Mouse (Mus musculus): ENCODE results near the gene Dtl.
"Not testable (repeated sequence)": the region's sequence is repeated elsewhere in the genome, so short reads cannot be mapped to it uniquely, and the experiment has no call there.

Dtl gene

DNA sequence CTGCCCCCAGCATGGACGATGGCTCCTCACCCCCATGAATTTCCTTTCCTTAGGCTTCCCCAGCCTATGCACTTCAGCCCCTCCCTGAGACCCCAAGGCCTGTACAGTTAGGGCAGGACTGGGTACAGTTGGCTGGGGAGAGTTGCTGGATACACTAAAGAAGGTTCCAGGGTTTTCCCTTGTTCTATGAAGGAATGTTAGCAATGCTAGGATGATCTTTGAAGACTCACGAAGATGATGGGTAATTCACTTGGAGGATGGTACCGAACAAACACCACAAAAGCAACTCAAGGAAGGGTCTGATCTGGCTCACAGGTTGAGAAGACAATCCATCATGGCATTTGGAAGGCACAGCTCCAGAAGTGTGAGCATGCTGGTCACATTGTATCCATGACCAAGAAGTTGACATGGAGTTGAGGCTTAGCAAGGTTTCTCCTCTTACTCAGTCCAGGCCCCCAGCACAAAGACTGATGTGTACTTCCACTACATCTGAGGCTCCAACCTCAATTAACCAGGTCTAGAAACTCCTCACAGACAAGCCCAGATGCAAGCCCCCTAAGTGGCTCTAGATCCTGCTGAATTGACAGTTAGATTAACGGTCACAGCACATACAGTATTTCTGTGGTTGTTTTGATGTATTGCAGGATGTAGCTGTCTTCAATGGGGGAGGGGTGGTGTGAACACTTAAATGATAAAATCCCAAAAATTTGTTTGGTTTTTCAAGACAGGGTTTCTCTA lies 55.8 kb downstream of the Dtl start:
- no peak for DNase-seq (ENCODE audit: low read depth, low spot score)

DNA sequence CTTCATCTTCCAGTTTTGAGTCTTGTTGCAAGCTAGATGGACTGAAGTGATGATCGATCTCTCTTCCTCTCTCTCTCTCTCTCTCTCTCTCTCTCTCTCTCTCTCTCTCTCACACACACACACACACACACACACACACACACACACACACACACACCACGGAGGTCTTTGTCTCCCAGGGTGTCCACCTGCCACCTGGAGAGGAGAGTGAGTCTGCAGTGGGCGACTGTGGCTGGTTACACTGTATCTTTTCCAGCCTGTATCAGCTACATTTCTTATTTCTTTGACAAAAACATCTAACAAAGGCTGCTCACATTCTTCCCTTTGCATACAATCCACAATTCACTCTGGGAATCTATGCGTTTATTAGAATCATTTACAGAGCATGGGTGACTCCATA lies 56.4 kb downstream of the Dtl start:
- no peak for DNase-seq (ENCODE audit: low read depth, low spot score)

DNA sequence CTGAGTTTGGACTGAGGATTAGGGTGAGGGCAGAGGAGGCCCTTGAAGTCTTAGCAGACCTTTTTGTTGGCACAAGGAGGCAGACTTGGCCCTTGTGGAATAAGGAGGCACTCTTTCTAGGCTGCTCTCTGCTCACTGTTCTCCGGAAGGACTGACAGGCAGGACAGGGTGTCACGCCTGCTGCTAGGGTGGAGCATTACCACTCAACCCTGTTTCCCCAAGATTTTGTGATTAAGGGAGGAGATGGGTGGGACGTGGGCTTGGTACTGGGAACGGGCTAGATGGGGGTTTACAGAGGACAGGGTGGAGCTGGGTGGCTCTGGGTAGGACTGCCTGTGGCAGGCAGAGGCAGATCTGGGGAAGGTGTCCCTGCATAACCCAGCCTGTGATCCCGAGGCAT lies 57.4 kb downstream of the Dtl start:
- no peak for DNase-seq (ENCODE audit: low read depth, low spot score)

DNA sequence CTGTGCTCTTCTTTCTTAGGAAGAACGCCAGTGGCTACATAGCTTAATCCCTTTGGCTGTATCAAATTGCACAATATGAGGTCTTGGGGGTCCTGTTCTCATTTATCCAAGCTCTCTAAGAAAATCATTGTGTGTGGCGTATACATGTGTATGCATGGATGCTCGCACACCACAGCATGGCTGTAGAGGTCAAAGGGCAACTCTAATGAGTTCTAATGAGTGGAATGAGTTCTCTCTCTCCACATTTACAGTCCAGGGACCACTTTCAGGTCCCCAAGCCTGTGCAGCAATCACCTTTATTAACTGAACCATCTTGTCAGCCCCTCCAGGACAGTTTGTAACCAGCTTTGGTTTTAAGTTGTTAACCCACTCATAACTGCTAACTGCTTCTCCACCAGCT lies 58.3 kb downstream of the Dtl start:
- no peak for DNase-seq (ENCODE audit: low read depth, low spot score)

DNA sequence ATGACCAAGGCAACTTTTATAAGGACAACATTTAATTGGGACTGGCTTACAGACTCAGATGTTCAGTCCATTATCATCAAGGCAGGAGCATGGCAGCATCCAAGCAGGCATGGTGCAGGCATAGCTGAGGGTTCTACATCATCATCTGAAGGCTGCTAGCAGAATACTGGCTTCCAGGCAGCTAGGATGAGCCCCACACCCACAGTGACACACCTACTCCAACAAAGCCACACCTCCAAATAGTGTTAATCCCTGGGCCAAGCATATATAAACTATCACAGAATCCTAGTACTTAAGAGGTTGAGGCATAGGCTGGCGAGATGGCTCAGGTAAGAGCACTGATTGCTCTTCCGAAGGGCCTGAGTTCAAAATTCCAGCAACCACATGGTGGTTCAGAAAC lies 59.0 kb downstream of the Dtl start:
- not testable (repeated sequence) for DNase-seq (ENCODE audit: low read depth, low spot score)

DNA sequence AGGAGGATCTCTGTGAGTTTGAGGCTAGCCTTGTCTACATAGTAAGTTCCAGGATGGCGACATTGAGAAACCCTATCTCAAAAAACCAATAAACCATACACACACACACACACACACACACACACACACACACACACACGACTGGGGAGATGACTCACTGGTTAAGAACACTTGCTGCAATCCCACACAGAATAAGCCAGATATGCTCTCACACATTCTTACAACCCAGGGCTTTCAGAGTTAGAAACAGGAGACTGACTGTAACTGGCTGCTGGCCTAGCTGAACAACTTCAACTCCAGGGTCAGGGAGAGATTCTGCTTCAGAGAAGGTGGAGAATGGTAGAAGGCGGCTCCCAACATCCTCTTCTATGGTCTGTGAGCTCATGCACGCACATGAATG lies 62.1 kb downstream of the Dtl start:
- DNase-seq (ENCODE audit: low read depth, low spot score): peak; percentile 42

DNA sequence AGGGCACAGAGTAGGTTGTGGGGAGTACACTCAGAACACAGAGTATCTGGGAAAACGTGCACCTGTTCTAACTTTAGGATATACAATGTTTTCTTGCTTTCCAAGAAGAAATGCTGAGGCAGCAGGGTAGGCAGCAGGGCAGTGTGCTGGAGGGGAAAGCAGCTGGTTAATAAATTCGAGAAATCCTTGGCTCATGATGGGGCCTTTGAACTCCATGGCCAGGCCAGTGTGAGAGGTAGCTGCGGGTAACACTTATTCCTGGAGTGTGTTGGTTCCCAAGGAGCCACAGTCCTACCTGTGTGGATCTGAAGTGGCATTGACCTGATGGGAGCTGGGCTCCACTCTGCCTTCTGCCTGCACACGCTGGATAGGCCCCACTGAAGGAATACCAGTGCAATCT lies 63.0 kb downstream of the Dtl start:
- DNase-seq (ENCODE audit: low read depth, low spot score): no peak

DNA sequence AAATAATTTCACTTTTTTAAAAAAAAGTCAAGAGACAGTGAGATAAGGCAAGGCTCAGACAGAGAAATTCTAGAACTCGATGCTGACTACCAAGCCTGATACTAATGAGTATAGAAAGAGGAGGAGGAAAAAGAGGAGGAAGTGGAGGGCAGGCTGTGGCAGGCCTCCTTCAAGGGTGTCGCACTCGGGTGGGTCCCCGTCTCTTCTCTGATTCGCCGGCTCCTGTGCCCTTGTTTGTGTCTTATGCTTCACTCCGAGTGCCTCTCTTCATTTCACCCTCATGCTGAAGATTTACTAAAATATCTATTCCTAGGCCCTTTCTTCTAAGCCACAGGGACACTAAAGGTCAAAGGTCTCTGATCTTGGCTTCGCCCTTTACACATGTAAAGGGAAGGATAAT lies 63.8 kb downstream of the Dtl start:
- no peak for DNase-seq (ENCODE audit: low read depth, low spot score)

DNA sequence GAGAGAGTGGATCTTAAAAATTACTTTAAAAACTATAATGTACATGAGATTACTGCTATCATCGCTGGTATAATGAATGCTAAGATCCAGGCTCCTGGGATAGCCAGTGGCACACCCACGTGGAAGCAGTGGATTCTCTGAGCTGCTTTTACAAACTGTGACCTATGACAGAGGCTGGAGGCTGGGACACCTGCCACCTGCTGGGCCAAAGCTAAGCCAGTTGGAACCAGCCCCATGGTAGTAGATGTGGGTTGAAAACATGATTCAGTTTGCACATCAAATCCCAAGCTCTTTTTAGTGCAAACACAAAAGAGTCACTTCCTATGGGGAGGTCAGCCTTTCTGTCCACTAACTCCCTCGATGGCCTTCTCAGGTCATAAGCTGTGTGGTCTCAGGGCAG lies 65.5 kb downstream of the Dtl start:
- no peak for DNase-seq (ENCODE audit: low read depth, low spot score)

DNA sequence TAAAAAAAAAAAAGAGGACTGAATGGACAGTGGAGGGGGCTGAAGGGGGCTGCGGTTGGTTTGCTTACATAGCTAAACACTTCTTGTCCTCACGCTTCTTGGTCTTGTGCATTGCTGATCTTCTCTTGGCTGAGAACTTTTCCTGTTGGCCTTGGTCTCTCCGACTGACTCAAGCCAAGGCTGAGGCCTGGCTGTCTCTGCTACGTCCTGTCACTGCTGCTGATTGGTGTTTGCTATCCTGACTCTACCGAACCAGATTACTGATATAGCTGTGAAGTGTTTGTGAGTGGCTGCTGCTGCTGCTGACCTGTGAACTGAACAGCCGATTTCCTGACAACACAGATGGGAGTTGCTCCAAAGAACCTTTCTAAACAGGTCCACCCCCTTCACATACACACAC lies 66.2 kb downstream of the Dtl start:
- DNase-seq (ENCODE audit: low read depth, low spot score): no peak

DNA sequence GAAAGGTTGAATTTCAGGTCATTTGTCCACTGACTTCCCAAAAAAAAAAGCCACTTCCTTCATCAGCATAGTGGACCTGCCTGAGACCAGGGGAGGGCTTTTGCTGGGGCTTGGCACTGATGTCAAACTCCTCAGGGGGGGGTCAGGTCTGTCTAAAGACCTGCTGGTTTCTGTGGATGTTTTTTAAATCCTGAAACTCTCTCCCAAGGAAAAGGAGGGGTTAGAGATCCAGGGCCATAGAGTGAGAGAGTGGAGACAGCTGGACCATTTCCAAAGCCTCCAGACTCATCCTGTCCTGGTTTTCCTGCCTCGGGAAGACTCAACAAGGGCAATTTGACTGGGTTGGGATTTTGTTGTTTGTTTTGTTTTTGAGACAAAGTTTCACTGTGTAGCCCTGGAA lies 68.6 kb downstream of the Dtl start:
- no peak for DNase-seq (ENCODE audit: low read depth, low spot score)

DNA sequence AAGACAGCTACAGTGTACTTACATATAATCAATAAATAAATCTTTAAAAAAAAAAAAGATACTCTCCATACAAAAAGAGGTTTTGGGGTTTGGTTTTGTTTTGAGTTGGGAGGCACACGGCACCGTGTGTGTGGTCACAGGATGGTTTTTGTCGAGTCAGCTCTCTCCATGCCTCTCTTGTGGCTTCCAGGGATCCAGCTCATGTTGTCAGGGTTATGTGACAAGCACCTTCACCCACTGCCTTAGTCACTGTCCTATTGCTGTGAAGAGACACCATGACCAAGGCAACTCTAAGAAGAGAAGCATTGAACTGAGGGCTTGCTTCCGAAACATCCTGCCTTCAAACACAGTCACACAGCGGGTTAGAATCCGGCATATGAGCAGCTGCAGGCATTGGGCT lies 75.7 kb downstream of the Dtl start:
- DNase-seq (ENCODE audit: low read depth, low spot score): no peak

DNA sequence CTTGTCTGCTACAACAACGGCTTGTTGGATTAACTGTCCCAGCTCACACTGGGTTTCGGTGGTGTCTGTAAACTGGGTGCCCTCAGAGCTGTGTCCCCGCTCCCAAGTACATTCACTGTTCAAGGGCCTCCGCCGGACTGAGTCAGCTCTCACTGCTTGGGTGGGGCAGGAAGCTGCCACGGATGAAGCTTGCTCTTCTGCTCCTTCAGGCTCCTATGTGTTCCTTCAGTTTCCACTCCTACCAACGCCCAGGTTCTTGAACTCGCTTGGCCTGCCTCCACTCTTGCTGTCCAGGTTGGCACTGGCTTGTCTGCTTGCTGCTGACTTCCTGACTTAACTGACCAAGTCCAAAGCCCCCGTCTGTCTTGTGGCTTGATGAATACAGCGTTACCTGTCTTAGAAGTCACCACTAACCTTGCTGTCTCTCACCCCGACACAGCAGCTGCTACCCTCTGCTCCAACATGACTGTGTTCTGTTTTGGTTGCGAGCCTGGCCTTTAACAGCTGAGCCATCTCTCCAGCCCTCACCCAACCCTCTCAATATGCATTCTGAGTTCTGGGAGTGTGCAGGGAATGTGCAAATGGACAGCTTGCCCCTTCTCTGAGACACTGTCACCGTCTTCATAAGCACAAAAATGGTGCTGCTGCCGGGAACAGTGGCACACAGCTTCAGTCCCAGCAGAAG lies 76.9 kb downstream of the Dtl start:
- DNase-seq (ENCODE audit: low read depth, low spot score): no peak

DNA sequence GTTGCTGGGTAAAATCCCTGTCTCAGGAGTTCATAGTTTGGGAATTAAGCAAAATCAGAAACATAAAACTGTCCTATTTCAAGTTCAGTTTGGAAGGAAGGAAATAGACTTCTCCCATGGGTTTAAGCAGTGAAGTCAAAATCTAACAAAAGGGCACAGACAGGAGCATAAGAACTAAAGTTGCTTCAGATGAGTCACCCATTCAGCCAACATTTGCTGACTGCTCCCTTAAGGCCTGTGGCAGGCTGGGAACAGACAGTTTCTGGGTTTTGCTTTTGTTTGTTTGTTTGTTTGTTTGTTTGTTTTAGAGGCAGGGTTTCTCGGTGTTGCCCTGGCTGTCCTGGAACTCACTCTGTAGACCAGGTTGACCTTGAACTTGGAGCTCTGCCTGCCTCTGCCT lies 78.7 kb downstream of the Dtl start:
- DNase-seq (ENCODE audit: low read depth, low spot score): peak; percentile 54

DNA sequence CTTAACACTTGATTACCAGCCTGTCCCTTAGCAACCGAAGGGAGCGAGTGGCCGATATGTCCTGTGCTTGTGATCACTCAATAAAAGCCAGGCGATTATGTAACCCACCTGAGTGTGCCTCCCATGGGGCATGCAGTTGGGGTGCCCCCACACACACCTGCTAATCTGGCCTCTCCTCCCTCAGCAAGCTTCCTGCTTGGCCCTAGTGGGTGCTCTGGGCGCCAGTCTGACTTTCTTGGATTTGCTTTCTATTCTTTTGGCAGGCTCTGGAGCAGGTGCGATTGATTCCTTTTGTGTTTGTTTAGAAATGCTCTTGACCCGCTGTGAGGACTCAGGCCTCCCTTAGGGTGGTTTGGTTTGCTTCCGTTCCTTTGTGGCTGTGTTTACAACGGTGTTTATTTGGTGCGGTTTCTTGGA lies 80.3 kb downstream of the Dtl start:
- DNase-seq (ENCODE audit: low read depth, low spot score): no peak

DNA sequence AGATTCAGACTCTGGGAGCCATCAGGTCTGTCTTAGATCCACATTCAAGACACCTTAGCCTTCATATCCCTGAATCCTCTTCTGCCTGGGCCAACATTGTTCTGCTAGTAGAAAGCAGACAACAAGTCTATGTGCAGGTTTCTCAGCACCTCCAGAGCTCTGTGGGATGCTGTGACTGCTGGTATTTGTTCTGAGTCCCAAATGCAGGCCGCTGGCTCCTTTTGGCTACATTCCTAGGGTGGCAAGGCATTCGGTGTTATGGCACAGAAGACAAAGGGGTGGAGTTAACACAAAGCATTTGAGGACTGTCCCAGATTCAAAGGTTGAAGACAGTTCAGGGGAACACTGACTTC lies 81.1 kb downstream of the Dtl start:
- DNase-seq (ENCODE audit: low read depth, low spot score): peak; percentile 40

DNA sequence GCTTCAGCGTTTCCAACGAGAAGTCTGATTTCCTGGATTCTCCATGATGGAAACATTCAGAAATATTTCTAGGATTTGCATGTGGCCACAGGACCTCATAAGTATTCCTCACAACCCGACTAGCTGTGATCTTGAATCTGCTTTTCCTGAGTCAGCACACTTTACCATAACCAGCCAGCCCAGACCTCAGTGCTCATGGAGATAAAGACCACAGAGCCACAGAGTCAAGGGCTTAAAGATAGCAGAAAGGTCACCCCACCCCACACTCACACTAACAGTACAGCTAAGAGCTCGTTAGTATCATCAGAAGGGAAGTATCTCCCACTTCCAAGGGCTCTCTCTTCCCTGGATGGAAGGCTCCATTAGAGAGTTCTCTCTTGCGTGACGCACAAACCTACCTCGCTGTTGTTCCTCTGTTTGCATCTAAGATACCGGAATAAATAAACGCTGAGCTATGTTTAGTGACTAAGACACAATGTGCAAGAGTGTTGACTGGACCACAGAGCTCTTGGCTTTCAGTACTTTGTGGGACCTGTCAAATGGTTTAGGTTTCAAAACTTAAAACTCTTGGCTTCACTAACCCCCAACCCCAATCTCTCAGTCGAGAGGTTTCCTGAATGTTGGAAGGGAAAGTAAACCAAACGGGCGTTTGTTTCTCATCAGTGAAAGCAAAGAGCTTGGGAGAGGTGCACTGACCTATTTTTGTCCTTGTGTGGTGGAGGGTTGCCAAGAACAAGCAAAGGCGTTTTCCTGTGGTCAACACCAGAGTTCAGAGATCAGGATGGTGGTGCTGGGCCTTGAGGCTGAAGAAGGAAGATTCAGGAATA lies 81.7 kb downstream of the Dtl start:
- peak; percentile 65 for DNase-seq (ENCODE audit: low read depth, low spot score)

DNA sequence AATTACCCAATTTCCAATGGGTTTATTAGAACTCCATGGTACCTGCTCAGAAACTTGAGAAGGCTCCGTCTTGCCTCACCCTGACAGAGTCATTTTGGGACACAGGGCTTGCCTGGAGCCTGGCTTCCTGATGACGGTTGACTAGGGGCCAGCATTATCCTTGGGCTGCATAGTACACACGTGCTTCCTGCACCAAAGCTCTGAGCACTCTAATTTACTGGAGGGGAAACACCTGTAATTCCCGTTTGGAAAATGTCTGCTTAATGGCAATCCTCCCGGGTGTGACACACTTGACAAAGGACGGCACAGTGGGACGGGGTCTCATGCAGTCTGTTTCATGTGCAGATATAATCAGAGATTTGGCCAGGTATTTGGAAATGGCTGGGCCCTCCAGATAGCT lies 84.9 kb downstream of the Dtl start:
- DNase-seq (ENCODE audit: low read depth, low spot score): no peak
